Mouse (Mus musculus) midbrain, postnatal 0 days (tissue): ENCODE data around the gene Gucy1b2. TPM values are rescaled to one million over a fixed set of nuclear protein-coding genes. Genes with fewer than 3 reads are reported as not detected.

Experiments
- ATAC-seq: fragments of 200-750 bp; cut with Nextera tagmentation; 2 replicates; pipeline ENCODE4 v1.8.0; 2017; ENCODE audit warnings: moderate number of reproducible peaks, mild to moderate bottlenecking, moderate TSS enrichment, moderate library complexity; ENCODE audit not compliant: low FRiP score
- DNase-seq: peaks from one replicate; pipeline ENCODE4 v3.0.0-alpha.2; 2015; ENCODE audit warnings: low spot score
- H3K27ac ChIP-seq: fragments of 300-500 bp; sonication (generic); 2 replicates; pipeline ENCODE4 v1.5.1; 2014; ENCODE audit warnings: low read depth, mild to moderate bottlenecking, low read length, mixed read lengths
- H3K27me3 ChIP-seq: fragments of 300-500 bp; sonication (generic); 2 replicates; pipeline ENCODE4 v1.6.1; 2014; ENCODE audit warnings: low read length, control low read depth, mixed read lengths; ENCODE audit not compliant: insufficient read depth
- H3K36me3 ChIP-seq: fragments of 300-500 bp; sonication (generic); 2 replicates; pipeline ENCODE4 v1.6.1; 2014; ENCODE audit warnings: low read length, control low read depth, mixed read lengths; ENCODE audit not compliant: insufficient read depth
- H3K4me1 ChIP-seq: fragments of 300-500 bp; sonication (generic); 2 replicates; pipeline ENCODE4 v1.6.1; 2014; ENCODE audit warnings: mild to moderate bottlenecking, control low read depth, antibody characterized with exemption, low read length, mixed read lengths; ENCODE audit not compliant: insufficient read depth
- H3K4me2 ChIP-seq: fragments of 300-500 bp; sonication (generic); 2 replicates; pipeline ENCODE4 v1.6.1; 2014; ENCODE audit warnings: low read depth, mild to moderate bottlenecking, low read length, mixed read lengths; ENCODE audit not compliant: poor library complexity, severe bottlenecking
- H3K4me3 ChIP-seq: fragments of 300-500 bp; sonication (generic); 2 replicates; pipeline ENCODE4 v1.5.1; 2014; ENCODE audit warnings: low read depth, mild to moderate bottlenecking, low read length, moderate library complexity
- H3K9ac ChIP-seq: fragments of 300-500 bp; sonication (generic); replicated peaks from 2 replicates; pipeline ENCODE4 v1.6.1; 2014; ENCODE audit warnings: mild to moderate bottlenecking, low read length, moderate library complexity, mixed read lengths; ENCODE audit not compliant: poor library complexity, severe bottlenecking
- H3K9me3 ChIP-seq: fragments of 300-500 bp; sonication (generic); 2 replicates; pipeline ENCODE4 v1.6.1; 2016; ENCODE audit warnings: low read length, control low read depth
- CTCF ChIP-seq: IDR thresholded peaks from 2 replicates; pipeline ENCODE4 v1.5.1; 2016; ENCODE audit warnings: antibody characterized with exemption, mild to moderate bottlenecking
- WGBS: fragments of 180-500 bp; shearing (Covaris S2); extraction: QIAGEN DNeasy Blood & Tissue Kit; methylation state at CpG from one replicate; pipeline ENCODE4 v1.1.7; 2014; 5-methylcytosine and 5-hydroxymethylcytosine counted together
- polyA plus RNA-seq: library from polyadenylated mRNA; unstranded; fragments of >200 nt; fragmentation: Nextera tagmentation; extraction: Ambion mirVana; gene quantifications from 2 replicates; pipeline ENCODE4 v1.2.1, GENCODE M21; 2015
- total RNA-seq: library from RNA; depleted of rRNA; stranded (reverse); fragments of >200 nt; gene quantifications from 2 replicates; pipeline ENCODE4 v1.2.3, GENCODE M21; 2014

Gene Gucy1b2
- total and polyA plus RNA-seq, 2 experiments from 2014 or later = 0.49 to 1.2 TPM

- Histone ChIP-seq H3K36me3 (peaks cover 8% of the 10 kb centered on the region; the same call in 1 of the 2 replicates), H3K9ac (no peak overlapping the region), H3K4me1 (no peaks in the 10 kb centered on the region), H3K4me2 (no peak overlapping the region), H3K4me3 (no peak overlapping the region), H3K27me3 (no peaks in the 10 kb centered on the region), H3K27ac (no peak overlapping the region), H3K9me3 (no peaks in the 10 kb centered on the region)
- ATAC-seq = no peak
- DNase-seq = no peak
- no peak for TF ChIP-seq CTCF
- WGBS = 97% methylated on average over 5 of the region's 5 CpGs
Observed at GRCm38 (mm10) chr14:62353793-62354192, 102.3 kb downstream of the Gucy1b2 start.

DNA sequence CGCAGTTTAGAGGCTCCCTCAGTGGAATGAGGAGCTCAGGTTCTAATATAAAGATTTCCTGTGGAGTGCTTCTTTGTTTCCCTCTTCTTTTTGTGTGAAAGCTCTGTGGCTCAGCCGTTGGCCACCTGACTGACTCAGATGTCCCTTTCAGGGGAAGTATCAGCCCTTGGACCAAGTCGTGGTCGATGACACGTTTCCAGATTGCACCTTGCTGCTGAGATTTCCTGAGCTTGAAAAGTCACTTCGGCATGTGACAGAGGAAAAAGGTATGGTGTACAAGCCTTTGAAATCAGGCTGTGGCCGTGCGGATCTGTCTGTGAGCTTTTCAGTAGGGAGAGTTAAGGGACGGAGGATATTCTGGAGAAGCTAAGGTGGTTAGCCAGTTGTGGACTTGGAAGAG lies 102.7 kb downstream of the Gucy1b2 start:
- Histone ChIP-seq H3K9me3 (no peaks in the 10 kb centered on the region), H3K9ac (no peak overlapping the region), H3K4me1 (no peaks in the 10 kb centered on the region), H3K27ac (no peak overlapping the region), H3K4me2 (no peak overlapping the region), H3K36me3 (peaks cover 8% of the 10 kb centered on the region; the same call in 1 of the 2 replicates), H3K4me3 (no peak overlapping the region), H3K27me3 (no peaks in the 10 kb centered on the region)
- no peak for ATAC-seq
- WGBS = 62% methylated on average over 9 of the region's 9 CpGs
- no peak for DNase-seq
- no peak for TF ChIP-seq CTCF

- Histone ChIP-seq H3K36me3 (peaks cover 8% of the 10 kb centered on the region; the same call in 1 of the 2 replicates), H3K9me3 (no peaks in the 10 kb centered on the region), H3K27ac (no peak overlapping the region), H3K4me1 (no peaks in the 10 kb centered on the region), H3K27me3 (no peaks in the 10 kb centered on the region), H3K4me2 (no peak overlapping the region), H3K9ac (no peak overlapping the region), H3K4me3 (no peak overlapping the region)
- no peak for TF ChIP-seq CTCF
- ATAC-seq = no peak
- no peak for DNase-seq
- 91% methylated on average over 3 of the region's 3 CpGs for WGBS
Observed at GRCm38 (mm10) chr14:62350890-62351289, 105.2 kb downstream of the Gucy1b2 start.

DNA sequence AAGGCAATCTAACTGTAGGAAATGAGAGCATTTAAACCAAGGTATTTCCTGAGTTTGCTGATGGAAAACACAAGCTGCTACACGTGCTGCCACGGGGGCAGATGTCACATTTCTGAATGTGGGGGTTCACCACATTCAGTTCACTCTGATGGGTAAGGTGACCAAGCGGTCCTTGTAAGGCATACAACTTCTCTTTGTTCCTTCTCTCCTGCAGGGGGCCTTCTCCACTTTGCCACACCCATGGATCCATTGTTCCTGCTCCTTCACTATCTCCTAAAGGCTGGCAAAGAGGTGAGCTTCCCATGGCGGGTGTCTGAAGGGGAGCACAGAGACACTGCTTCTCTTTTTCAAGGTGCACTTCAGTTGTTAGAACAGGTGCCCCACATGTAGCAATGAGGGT lies 105.9 kb downstream of the Gucy1b2 start:
- no peaks in the 10 kb centered on the region for H3K27me3 ChIP-seq
- H3K27ac ChIP-seq = no peak overlapping the region
- peaks cover 8% of the 10 kb centered on the region; the same call in 1 of the 2 replicates for H3K36me3 ChIP-seq
- DNase-seq (no peak), ATAC-seq (no peak)
- H3K4me1 ChIP-seq = no peaks in the 10 kb centered on the region
- 85% methylated on average over 4 of the region's 4 CpGs for WGBS
- no peak overlapping the region for H3K4me3 ChIP-seq
- H3K4me2 ChIP-seq = no peak overlapping the region
- TF ChIP-seq CTCF = no peak
- no peak overlapping the region for H3K9ac ChIP-seq
- H3K9me3 ChIP-seq = no peaks in the 10 kb centered on the region

DNA sequence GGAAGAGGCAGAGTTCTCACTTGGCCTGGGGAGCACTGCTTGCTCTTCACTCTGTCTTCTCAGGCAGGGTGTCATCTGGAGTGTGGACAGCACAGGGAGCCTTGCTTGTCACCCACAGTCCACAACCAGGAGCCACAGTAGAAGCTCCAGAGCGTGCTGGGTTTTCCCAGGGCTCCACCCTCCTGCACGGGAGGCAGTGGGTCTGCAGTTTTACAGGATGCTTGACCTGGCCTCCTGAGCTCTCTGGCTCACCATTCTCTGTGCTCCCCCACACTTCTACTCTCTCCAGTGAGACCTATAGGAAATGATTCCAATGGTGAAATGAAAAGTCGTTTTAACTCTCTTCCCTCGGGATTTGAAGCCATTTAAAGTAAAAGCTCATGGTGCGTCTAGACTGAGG lies 106.3 kb downstream of the Gucy1b2 start:
- no peaks in the 10 kb centered on the region for H3K4me1 ChIP-seq

DNA sequence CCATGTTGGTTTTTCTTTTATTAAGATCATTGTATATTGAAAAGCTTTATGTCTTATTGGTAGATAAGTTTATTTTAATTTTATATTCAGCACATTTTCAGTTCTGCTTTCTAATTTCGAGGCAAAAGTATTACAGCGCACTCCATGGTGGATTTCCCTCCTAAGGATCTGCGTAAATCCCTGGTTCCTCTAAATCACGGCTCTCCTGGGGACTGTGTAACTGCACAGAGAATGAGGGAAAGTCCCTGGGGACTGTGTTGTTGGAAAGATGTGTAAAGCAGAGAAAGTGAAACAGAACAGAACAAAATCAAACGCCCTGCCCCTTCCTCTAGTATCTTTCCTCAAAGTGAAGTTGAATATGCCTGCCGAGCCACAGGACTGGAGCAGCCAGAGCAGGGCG lies 109.0 kb downstream of the Gucy1b2 start:
- no peak for TF ChIP-seq CTCF
- Histone ChIP-seq H3K4me1 (no peaks in the 10 kb centered on the region), H3K9ac (no peak overlapping the region), H3K4me3 (no peak overlapping the region), H3K36me3 (peaks cover 8% of the 10 kb centered on the region; the same call in 1 of the 2 replicates), H3K9me3 (no peaks in the 10 kb centered on the region), H3K27ac (no peak overlapping the region), H3K4me2 (no peak overlapping the region), H3K27me3 (no peaks in the 10 kb centered on the region)
- DNase-seq (peak; percentile 28), ATAC-seq (no peak)
- WGBS = 70% methylated on average over 7 of the region's 7 CpGs

More for the DNA sequence above, 106.3 kb downstream of the Gucy1b2 start:
- Histone ChIP-seq H3K27me3 (no peaks in the 10 kb centered on the region), H3K9ac (no peak overlapping the region), H3K4me3 (no peak overlapping the region), H3K27ac (no peak overlapping the region), H3K4me2 (no peak overlapping the region), H3K9me3 (no peaks in the 10 kb centered on the region), H3K36me3 (peaks cover 8% of the 10 kb centered on the region; the same call in 1 of the 2 replicates)
- TF ChIP-seq CTCF = no peak
- DNase-seq (peak; percentile 22), ATAC-seq (no peak)
- 86% methylated on average over 5 of the region's 5 CpGs for WGBS
